Mouse (Mus musculus): ENCODE measurements around the gene Cmtm7.
A peak's percentile ranks its signal among the peaks of the same experiment; 100 is the strongest.

Gene Cmtm7

GRCm38 (mm10) chr9:114781526-114782212 lies at the start of gene Cmtm7:
TSS of gene Cmtm7 (minus strand) at chr9:114781856.
- peak; percentile 88 to 92 for DNase-seq

DNA sequence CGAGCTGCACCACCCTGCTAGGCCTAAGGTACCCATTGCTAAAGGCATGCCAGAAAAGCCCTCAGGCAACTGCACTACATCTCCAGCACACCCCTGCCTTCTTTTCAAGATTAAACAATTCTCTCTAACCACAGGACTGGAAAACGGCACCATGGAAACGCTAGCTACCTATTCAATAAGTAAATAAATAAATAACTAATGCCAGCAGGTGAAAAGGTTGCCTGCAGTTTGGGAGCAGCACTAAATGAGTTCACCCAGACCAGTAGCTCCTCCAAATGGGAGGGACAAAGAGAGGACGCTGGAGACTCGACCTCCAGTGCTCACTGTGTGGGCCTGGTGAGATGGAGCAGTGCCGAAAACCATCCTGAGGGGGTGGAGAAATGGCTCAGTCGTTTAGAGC lies 48.7 kb upstream of the Cmtm7 start:
- DNase-seq, result no peak

- DNase-seq, result no peak
Observed at GRCm38 (mm10) chr9:114829669-114830068, 48.0 kb upstream of the Cmtm7 start.

DNA sequence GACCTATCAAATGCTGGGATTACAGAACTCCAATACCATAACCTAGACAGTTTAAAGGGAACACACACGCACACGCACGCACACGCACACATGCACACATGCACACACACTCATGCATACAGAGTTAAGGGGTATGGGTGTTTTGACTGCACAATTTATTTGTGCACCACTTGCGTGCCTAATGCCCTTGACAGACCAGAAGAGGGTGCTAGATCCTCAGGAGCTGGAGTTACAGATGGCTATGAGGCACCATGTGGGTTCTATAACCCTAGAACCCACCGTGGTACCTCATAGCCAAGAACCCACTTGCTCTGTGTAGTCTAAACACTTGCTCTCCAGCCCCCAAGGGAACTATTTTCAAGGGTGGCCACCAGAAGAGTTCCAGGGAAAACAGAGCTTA lies 46.7 kb upstream of the Cmtm7 start:
- DNase-seq, result no peak

DNA sequence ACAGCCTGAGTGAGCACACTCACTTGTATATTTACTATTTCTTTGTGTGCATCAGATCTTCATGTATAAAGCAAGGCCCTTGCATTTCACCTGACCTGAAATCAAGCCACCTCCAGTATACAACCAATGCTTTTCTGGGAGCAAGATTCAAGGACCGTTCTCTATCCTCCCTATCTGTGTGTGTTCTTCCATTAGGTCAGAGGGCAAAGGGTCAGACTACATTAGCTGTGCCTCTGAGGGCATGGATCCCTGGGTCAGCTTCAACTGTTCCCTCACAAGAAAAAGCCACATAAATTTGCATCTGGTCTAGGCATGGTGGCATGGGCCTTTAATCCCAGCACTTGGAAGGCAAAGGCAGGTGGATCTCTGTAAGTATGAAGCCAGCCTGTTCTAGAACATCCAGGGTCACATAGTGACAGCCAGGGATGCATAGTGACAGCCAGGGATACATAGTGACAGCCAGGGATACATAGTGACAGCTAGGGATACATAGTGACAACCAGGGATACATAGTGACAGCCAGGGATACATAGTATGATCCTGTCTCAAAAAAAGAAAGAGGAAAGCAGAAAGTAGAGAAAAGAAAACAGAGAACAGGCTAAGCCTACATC lies 45.7 kb upstream of the Cmtm7 start:
- no peak for DNase-seq

DNA sequence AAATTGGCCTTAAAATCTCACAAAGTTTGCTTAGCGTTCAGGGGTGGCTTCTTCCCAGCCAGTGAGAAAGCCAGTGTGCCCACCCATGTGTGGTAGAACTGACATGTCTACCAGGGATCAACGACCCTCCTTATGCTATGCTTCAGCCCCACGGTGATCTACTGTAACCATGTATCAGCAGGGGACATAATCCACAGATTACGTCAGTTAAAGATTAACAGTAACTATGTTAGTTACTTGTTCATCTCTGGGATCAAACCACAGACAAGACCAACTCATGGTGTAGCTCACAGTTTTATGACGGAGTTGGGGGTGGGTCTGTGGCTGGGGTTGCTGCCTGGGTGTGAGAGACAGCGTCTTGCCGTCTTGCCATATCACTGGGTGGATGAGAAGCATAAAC lies 42.5 kb upstream of the Cmtm7 start:
- DNase-seq, result no peak

- DNase-seq, result no peak
Observed at GRCm38 (mm10) chr9:114821548-114822289, 40.1 kb upstream of the Cmtm7 start.

DNA sequence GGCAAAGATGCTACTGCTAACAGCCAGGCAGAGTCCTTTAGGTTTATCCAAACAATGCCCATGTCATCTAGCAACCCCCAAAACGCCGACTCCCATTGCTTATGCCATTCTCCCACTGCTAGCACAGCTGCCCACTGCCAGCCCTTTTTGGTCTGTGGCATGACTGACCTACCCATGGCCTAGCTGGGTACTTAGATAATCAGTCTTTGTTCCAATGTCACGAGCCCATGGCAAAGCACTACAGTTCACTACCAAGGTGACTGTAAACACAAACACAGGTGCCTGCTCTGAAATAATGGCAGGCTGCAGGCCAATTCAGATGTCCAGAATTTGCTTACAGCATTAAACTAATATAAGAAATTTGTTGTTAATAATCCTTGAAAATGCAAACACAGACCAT lies 37.3 kb upstream of the Cmtm7 start:
- no peak for DNase-seq

DNA sequence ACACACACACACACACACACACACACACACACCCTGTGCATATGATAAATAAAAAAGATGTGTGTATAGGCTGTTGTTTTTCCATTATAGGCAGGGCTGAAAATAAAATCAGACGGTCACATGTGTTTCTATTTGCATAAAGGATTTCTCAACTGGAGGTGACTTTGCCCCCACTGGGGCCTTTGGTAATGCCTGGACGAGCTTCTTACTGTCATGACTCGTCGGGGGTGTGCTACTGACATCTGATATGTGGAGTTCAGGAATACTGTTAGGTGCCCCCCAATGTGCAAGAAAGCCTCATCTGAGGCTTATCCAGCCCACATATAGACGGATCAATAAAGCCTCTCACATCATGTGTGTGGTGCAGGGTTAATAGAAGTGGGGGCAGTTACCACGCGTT lies 35.4 kb upstream of the Cmtm7 start:
- no peak for DNase-seq

DNA sequence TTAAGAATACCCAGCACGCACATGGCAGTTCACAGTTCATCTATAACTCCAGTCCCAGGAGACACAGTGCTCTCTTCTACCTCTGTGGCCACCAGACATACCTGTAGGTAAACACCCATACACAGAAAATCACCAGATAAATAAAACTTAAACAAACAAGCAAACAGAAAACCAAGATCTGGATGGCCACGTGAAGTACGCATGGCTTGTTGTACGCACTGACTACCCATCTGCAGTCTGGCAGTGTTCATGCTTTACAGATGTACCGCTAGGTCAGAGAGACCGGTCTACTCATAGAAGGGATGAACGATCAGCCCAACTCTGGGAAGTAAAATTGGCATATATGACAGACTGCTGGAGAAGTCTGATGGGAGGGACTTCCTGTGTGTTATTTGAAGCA lies 34.5 kb upstream of the Cmtm7 start:
- DNase-seq, result no peak

DNA sequence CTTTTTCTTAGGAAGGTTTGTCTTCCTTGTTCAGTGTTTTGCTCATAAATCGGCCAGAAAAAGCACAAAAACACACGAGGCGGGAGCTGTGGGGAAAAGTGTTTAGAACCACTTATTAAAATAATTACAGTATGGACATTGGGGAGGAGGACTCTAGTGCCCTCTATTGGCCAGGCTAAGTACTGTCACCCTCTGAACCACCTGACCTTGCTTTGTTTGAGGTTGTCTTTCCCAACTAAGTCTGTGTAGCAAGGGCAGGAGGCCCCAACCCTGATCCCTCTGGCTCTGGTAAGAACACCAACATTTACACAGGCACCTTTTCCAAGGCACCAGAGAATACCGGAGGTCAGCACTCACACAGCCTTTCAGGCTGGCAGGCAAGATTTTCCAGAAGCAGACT lies 33.7 kb upstream of the Cmtm7 start:
- peak; percentile 32 to 51 for DNase-seq

DNA sequence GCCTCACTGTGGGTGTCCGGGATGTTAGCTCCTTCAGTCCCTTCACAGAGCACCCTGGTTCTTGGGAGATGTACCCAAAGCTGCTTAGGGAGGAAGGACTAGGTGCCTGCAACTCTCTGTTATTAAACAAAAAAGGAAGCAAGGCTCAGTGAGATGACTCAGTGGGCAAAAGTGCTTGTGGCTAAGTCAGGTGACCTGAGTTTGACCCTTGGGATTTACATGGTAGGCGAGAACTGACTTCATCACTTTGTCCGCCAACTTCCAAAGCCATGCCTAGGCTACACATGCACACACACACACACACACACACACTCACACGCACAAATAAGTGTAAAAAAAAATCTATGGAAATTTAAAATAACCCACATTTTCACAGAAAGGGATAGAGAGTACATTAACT lies 30.3 kb upstream of the Cmtm7 start:
- no peak for DNase-seq

- DNase-seq, result no peak
Observed at GRCm38 (mm10) chr9:114810837-114811236, 29.2 kb upstream of the Cmtm7 start.

GRCm38 (mm10) chr9:114808671-114809070 lies 27.0 kb upstream of the Cmtm7 start:
- DNase-seq, result no peak

GRCm38 (mm10) chr9:114807261-114807660 lies 25.6 kb upstream of the Cmtm7 start:
- DNase-seq, result no peak

DNA sequence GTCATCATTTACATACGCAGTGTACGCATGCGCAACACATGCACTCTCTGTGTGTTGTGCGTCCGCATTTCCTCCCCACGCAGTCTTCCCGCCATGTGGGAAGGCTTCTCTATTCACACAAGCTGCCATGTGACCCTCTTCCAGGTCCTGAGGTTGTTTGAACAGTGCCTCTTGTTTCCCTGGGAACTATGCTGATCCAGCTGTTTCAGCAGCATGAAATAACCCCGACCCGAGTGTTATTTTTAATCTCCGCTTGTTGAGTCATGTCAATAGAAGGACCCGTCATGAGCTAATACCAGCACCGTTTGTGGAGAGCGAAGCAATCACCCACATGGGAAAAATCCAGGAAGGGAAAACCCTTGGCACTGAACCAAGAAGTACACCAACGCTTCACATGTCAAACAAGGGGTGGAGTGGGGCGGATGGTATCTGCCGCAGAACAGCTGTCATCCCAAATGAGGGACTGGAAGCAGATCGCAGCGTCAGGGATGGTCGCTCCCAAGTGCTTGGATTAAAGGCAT lies 23.6 kb upstream of the Cmtm7 start:
- peak; percentile 29 to 53 for DNase-seq

GRCm38 (mm10) chr9:114802191-114802590 lies 20.5 kb upstream of the Cmtm7 start:
- DNase-seq, result no peak

GRCm38 (mm10) chr9:114801301-114801700 lies 19.6 kb upstream of the Cmtm7 start:
- DNase-seq, result no peak

- DNase-seq, result no peak
Observed at GRCm38 (mm10) chr9:114799498-114800107, 17.9 kb upstream of the Cmtm7 start.

DNA sequence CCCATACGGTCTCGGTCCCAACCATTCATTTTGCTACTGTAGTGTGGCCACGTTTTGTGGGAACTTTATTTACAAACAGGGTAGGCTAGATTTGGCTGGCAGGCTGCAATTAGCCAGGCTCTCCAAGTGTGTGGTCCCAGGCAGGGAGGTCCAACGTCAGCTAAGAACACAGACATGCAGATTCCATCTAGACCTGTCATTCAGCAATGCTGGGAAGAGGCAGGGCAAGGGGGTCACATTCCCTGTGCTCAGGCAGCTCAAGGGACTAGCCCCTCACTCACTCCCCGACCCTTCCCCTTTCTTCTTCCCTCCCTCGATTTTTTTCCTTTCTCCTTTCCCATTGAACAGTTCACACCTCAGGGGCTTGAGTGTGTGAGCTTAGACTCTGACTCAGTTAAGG lies 17.2 kb upstream of the Cmtm7 start:
- DNase-seq, result no peak

- DNase-seq, result peak; percentile 90 to 92
Observed at GRCm38 (mm10) chr9:114797329-114798004, 15.8 kb upstream of the Cmtm7 start.

DNA sequence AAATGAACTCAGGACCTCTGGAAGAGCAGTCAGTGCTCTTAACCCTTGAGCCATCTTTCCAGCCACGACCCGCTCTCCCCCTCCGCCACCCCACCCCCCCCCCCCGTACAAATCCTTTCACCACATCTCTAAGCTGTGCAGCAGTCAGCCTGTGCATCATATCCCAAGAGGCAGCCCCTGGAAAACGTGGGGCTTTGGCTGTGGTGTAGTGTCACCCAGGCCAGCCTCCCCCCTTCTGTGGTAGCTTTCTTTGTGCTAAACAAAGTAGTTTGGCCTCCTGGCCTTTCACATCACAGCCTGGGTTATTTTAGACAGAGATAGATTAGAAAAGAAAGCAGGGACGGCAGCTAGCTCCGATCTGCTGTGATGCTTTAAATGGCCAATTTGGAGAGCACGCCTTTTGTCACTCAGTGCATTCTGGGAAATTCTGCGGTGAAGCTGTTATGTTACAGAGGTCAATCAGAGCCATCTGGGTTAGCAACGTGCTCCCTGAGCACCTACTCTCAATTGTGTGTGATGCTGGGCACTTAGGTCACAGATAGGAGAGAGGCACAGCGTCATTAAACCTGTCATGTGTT lies 14.9 kb upstream of the Cmtm7 start:
- DNase-seq, result no peak

Measured in kidney, postnatal 4 days (tissue).